Mouse (Mus musculus) urinary bladder, postnatal 36 days (tissue): ENCODE measurements at regions not wholly inside any gene's neighbourhood (a gene's known extent, or its start where the extent isn't known, plus 50 kb on each side); places are given as distances from the start of the nearest gene placed in this dataset.

Source experiments
- DNase-seq, 2 experiments: peaks; one replicate each; pipeline ENCODE4 v3.0.0; 2022; ENCODE audit warnings: low spot score in 2 of 2, mixed read lengths in 1 of 2

- DNase-seq = peak in 1 of 2 experiments; percentile 46
Observed at GRCm38 (mm10) chr12:54385401-54385800, 181.7 kb upstream of the Egln3 start.

GRCm38 (mm10) chr12:54384116-54384515, 180.5 kb upstream of the Egln3 start:
- DNase-seq = no peak

- DNase-seq = no peak
Observed at GRCm38 (mm10) chr12:54382965-54383364, 179.3 kb upstream of the Egln3 start.

- DNase-seq = no peak
Observed at GRCm38 (mm10) chr12:54382061-54382460, 178.4 kb upstream of the Egln3 start.

GRCm38 (mm10) chr12:54380322-54380721, 176.7 kb upstream of the Egln3 start:
- DNase-seq = no peak

GRCm38 (mm10) chr12:54378576-54378975, 174.9 kb upstream of the Egln3 start:
- no peak for DNase-seq

- DNase-seq = no peak
Observed at GRCm38 (mm10) chr12:54374060-54374459, 170.4 kb upstream of the Egln3 start.

GRCm38 (mm10) chr12:54369217-54369616, 165.6 kb upstream of the Egln3 start:
- no peak for DNase-seq

- DNase-seq = no peak
Observed at GRCm38 (mm10) chr12:54364381-54365095, 160.9 kb upstream of the Egln3 start.

- no peak for DNase-seq
Observed at GRCm38 (mm10) chr12:54361762-54362161, 158.1 kb upstream of the Egln3 start.

GRCm38 (mm10) chr12:54354187-54354586, 150.5 kb upstream of the Egln3 start:
- no peak for DNase-seq

- no peak for DNase-seq
Observed at GRCm38 (mm10) chr12:54353694-54354093, 150.0 kb upstream of the Egln3 start.

- DNase-seq = peak in 1 of 2 experiments; percentile 4
Observed at GRCm38 (mm10) chr12:54352963-54353606, 149.4 kb upstream of the Egln3 start.

- DNase-seq = no peak
Observed at GRCm38 (mm10) chr12:54350293-54350692, 146.6 kb upstream of the Egln3 start.

- DNase-seq = no peak
Observed at GRCm38 (mm10) chr12:54349403-54349802, 145.7 kb upstream of the Egln3 start.

GRCm38 (mm10) chr12:54343493-54343892, 139.8 kb upstream of the Egln3 start:
- no peak for DNase-seq

GRCm38 (mm10) chr12:54335509-54335908, 131.8 kb upstream of the Egln3 start:
- DNase-seq = no peak

- no peak for DNase-seq
Observed at GRCm38 (mm10) chr12:54334491-54335132, 131.0 kb upstream of the Egln3 start.

- DNase-seq = no peak
Observed at GRCm38 (mm10) chr12:54333632-54334321, 130.1 kb upstream of the Egln3 start.

- no peak for DNase-seq
Observed at GRCm38 (mm10) chr12:54327483-54327882, 123.8 kb upstream of the Egln3 start.

- no peak for DNase-seq
Observed at GRCm38 (mm10) chr12:54326571-54326970, 122.9 kb upstream of the Egln3 start.

- DNase-seq = no peak
Observed at GRCm38 (mm10) chr12:54320533-54320932, 116.9 kb upstream of the Egln3 start.
